Mouse (Mus musculus): ENCODE measurements around the gene Dram1.
A peak's percentile ranks its signal among the peaks of the same experiment; 100 is the strongest.

Gene Dram1

GRCm38 (mm10) chr10:88351411-88352103 lies 27.3 kb downstream of the Dram1 start:
- DNase-seq (ENCODE audit: low read depth in 1 of 2, low spot score in 2 of 2): no peak

GRCm38 (mm10) chr10:88350687-88351086 lies 28.2 kb downstream of the Dram1 start:
- DNase-seq (ENCODE audit: low read depth in 1 of 2, low spot score in 2 of 2): no peak

- DNase-seq (ENCODE audit: low read depth in 1 of 2, low spot score in 2 of 2): no peak
Observed at GRCm38 (mm10) chr10:88349800-88350199, 29.1 kb downstream of the Dram1 start.

DNA sequence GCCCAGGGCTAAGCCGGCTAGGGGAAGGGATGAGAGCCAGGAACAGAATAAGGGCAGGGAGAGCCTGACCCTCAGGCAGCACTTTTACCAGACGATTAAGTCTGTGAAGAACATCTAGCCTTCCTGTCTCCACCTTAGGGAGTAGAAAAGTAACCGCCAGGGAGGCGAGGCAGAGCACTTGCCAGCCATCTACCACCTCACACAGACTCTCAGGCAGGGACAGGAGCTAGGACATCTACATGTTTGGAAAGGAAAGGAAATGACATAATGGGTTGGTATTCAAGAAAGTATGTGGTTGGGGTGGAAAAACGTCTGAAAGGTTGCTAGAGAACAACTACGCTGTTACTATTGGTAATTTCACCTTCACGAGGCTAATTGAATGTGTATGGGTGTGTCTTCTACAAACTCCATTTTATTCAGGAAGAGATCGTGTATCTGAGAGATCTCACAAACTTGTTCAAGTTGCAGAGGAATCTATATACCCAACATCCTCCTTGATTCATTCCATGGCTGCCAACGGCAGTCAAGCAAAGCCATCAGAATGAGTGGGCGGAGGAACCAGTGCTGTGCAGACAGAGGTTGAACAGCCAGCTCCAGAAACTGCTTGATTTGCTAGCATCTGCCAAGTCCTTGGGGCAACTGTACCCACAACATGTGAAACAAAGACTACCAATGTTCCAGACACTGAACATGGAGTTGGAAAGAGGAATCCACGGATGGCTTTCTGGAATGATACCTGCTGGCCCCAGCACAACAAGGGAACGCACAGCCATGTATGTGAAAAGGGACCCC lies 32.2 kb downstream of the Dram1 start:
- no peak for DNase-seq (ENCODE audit: low read depth in 1 of 2, low spot score in 2 of 2)

- no peak for DNase-seq (ENCODE audit: low read depth in 1 of 2, low spot score in 2 of 2)
Observed at GRCm38 (mm10) chr10:88345899-88346401, 32.9 kb downstream of the Dram1 start.

GRCm38 (mm10) chr10:88341368-88341767 lies 37.5 kb downstream of the Dram1 start:
- DNase-seq (ENCODE audit: low read depth in 1 of 2, low spot score in 2 of 2): no peak

DNA sequence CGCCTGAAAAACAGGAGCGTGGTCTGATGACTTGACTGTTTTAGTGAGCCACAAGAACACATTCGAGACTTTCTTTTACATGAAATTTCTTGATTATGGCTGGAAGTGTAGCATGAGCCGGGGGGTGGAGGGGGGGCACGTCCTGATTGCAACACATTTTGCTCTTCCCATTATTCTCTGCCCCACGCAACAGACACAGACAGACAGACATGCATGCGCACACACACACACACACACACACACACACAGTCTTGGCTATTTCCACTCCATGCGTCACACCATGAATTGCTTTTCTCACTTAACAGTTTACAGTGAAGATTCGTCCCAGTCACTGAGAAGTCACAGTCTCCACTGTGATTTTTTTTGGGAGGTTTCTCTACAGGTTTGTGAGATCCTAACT lies 38.2 kb downstream of the Dram1 start:
- no peak for DNase-seq (ENCODE audit: low read depth in 1 of 2, low spot score in 2 of 2)

DNA sequence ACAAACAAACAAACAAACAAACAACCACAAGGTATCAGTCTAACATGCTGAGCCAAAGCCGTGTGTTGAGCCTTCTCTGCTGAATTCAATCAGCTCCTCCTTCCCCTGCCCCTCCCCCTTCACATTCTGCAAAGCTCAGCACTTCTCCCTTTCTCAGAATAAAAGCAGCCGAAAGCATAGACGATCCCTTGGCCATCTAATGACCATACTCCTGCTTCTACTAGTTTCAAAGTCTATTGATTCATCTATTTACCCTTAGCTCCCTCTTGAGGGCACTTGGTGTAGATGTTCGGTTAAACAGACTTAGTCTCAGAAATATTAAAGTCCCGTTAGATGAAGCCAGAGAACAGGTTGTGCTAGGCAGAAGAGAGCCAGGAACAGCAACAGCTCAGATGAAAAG lies 48.2 kb downstream of the Dram1 start:
- DNase-seq (ENCODE audit: low read depth in 1 of 2, low spot score in 2 of 2): no peak

DNA sequence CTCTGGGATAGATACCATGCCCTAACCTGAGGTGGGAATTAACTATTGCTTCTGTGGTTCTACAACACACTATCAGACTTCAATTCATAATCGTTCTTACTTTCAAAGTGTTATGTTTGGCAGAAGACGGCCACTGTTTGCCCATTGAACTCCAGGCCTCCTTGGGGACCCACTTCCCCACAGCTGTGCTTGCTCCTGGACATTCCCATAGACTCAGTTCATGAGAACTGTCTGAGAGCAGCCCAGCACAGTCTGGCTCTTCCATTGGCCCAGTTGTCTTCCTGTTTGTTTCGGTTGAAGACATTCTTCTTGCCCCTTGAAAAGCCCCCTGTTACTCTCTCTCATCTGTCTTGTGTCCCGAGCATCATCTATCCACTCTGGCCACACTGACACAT lies 50.8 kb downstream of the Dram1 start:
- no peak for DNase-seq (ENCODE audit: low read depth in 1 of 2, low spot score in 2 of 2)

- peak in 1 of 2 experiments; percentile 49 for DNase-seq (ENCODE audit: low read depth in 1 of 2, low spot score in 2 of 2)
Observed at GRCm38 (mm10) chr10:88327160-88328055, 51.5 kb downstream of the Dram1 start.

DNA sequence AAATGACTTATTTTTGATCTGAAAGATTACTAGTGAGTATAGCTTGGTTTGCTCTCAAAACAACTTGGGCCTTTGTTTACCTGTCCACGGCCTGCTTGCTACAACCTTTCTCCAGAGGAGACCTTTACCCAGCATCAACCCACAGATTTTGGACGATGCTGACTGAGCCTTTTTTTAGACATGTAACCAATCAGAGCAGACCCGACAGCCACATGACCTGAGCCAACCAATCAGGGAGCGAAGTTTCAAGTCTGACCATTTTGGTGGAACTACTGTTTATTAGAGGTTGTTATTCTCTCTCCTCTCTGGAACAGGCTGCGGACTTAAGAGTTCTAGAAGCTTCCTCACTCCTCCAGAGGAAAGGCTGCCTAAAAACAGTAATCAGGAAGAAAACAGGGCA lies 57.1 kb downstream of the Dram1 start:
- DNase-seq (ENCODE audit: low read depth in 1 of 2, low spot score in 2 of 2): no peak

DNA sequence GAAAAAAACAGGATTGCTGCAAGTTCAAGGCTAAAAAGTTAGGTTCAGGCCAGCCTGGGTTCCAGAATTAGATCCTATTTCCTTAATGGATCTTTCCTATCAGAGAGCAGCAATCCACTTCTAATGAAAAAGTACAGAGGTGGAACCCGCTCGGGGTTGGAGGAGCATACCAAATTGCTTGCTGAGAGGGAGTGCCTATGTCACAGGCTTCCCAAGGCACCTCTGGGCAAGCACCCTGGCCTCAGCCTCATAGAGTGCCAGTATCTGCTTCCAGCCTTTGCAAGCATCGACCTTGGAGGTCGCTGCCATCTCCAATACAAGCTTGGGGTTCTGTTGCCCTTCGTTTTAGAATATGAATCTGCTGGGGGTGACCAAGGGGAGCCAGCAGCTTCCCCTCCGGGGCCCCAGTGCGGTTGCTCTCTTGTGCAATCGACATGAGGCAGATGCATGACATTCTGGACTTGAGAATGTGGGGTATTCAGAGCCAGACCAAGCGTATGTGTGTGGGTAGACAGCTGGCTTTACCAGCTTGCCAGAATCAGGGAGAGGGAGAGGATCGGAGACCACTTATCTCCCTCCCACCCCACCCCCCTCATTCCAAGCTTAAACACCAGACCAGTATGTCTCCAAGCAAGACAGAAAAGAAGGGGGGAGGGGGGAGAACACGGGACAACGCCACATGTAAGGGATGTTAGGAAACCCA lies 58.0 kb downstream of the Dram1 start:
- DNase-seq (ENCODE audit: low read depth in 1 of 2, low spot score in 2 of 2): no peak

GRCm38 (mm10) chr10:88318179-88318578 lies 60.7 kb downstream of the Dram1 start:
- DNase-seq (ENCODE audit: low read depth in 1 of 2, low spot score in 2 of 2): no peak

DNA sequence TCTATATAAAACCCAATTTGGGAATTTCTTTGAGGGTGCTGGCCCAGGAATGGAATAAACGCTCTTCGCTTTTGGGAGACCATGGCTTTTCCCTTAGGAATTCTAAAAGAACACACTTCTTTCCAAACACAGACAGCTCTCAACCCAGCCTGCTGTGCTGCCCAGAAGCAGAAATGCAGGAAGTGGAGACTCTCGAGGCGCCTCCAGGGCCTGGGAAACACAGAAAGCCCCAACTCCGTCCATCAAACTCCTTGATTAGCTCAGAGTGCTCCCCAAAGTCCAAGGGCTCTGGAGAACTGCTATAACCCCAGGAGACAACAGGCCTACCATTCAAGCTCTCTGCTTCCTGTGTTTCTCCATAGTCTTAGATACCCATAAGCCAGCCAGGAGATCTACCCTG lies 61.7 kb downstream of the Dram1 start:
- DNase-seq (ENCODE audit: low read depth in 1 of 2, low spot score in 2 of 2): no peak

DNA sequence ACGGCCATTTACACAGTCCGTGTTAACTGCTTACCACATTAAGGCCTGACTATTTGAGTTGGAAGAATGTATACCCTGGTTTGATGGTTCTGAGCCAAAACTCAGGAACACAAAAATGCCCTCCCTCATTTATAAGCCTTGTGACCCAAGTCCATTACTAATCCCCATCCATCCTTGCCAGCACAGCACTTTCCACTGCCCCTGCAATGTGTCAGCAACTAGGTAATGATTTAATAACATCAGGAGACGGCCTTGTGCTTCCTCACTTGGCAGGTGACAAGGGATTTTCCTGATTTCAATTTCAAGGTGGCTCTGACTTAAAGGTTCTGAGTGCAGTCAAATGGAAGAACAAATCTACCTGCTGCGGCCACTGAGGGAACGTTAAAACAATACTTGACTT lies 64.0 kb downstream of the Dram1 start:
- DNase-seq (ENCODE audit: low read depth in 1 of 2, low spot score in 2 of 2): no peak

DNA sequence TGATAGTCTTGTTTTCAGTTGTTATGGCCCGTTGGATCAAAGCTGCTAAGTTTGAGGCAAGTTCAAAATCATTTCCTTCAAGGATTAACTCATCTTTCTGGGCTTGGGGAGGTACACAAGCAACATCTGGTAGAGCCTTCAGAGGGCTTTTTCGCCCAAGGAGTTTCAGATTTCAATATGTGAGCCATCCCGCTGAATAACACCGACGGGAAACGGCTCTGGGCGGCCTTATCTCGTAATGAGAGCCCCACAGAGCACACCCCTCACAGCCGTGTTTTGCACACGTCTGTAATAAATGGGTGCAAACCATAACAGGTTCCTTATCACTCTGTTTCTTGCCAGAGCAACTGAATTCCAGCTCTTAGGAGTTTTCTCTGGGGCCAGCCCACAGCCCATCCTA lies 69.0 kb downstream of the Dram1 start:
- DNase-seq (ENCODE audit: low read depth in 1 of 2, low spot score in 2 of 2): no peak

- DNase-seq (ENCODE audit: low read depth in 1 of 2, low spot score in 2 of 2): no peak
Observed at GRCm38 (mm10) chr10:88306235-88306634, 72.6 kb downstream of the Dram1 start.

DNA sequence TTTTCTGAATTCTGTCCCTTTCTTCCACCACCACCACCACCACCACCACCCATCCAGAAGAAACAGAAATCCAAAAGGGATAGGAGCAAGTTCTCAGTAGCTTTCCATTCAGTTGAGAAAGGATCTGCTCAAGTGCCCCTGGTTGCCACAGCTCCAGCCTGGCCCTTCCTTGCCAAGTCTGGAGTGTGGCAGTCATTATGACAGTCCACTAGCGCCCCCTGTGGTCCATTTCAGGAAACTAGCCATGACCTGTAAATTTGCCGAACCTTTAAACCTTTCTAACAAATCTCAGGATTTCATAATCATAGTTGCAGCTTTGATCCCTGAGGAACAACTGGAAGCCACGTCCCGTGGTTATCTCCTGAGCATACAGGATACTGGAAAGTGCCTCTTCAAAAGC lies 74.6 kb downstream of the Dram1 start:
- DNase-seq (ENCODE audit: low read depth in 1 of 2, low spot score in 2 of 2): peak in 1 of 2 experiments; percentile 13

DNA sequence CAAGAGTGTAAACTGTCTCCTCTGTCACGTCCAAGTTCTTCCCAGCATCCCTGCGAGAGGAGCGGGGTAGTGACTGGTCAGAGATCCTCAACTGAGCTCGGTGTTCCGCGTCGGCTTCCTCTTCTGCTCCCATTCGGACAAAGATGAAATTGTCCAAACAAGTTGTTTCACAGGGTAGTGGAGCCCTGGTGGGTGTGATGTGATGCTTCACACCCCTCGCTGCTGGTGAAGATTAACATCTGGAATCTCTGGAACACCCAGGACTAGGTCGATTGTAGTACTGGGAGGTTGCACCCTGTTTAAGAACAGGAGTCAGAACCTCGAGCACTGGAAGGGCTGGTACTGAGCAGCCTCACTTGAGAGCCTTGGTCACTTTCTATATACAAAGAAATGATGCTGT lies 75.8 kb downstream of the Dram1 start:
- DNase-seq (ENCODE audit: low read depth in 1 of 2, low spot score in 2 of 2): no peak

GRCm38 (mm10) chr10:88301802-88302470 lies 76.9 kb downstream of the Dram1 start:
- no peak for DNase-seq (ENCODE audit: low read depth in 1 of 2, low spot score in 2 of 2)

Data from monocyte, adult 2 months (primary cell).